Mouse (Mus musculus) CH12.LX (cell line): ENCODE measurements around the gene Foxp1. TPM values are rescaled to one million over a fixed set of nuclear protein-coding genes. Genes with fewer than 3 reads are reported as not detected.
A peak's percentile ranks its signal among the peaks of the same experiment; 100 is the strongest.

Experiments used
- DNase-seq: peaks from one replicate; pipeline ENCODE4 v3.0.0-alpha.2; 2013; ENCODE audit errors: extremely low read depth
- H3K27ac ChIP-seq: 2 replicates; pipeline ENCODE4 v1.5.1; 2012; ENCODE audit warnings: low read depth, mild to moderate bottlenecking, control low read depth, moderate library complexity; ENCODE audit not compliant: insufficient read depth
- H3K27me3 ChIP-seq: replicated peaks from 2 replicates; pipeline ENCODE3; 2012; ENCODE audit warnings: inconsistent platforms
- H3K36me3 ChIP-seq, 2 experiments: replicated peaks in 1 of 2; 2 replicates each; pipeline versions ENCODE3 to v1.6.1; 2012; ENCODE audit warnings: inconsistent platforms in 1 of 2, low read length in 1 of 2, mild to moderate bottlenecking in 1 of 2, mixed read lengths in 1 of 2, moderate library complexity in 1 of 2; ENCODE audit not compliant: control insufficient read depth in 1 of 2, insufficient read depth in 1 of 2
- H3K4me1 ChIP-seq, 2 experiments: 2 replicates each; pipeline ENCODE4 v1.6.1; 2012; ENCODE audit warnings: inconsistent platforms in 1 of 2, moderate library complexity in 1 of 2; ENCODE audit not compliant: insufficient read depth in 2 of 2, control insufficient read depth in 1 of 2
- H3K4me2 ChIP-seq: 2 replicates; pipeline ENCODE4 v1.6.1; 2012; ENCODE audit warnings: low read depth, mild to moderate bottlenecking, control low read depth; ENCODE audit not compliant: poor library complexity, insufficient read depth, severe bottlenecking
- H3K4me3 ChIP-seq, 3 experiments: fragments of 150-350 bp in 1 of 3; sonication (generic) in 1 of 3; replicated peaks in 1 of 3; 2 replicates each; pipeline versions ENCODE3 to v1.5.1; 2011 to 2012; ENCODE audit warnings: low read depth in 2 of 3, low read length in 2 of 3, mild to moderate bottlenecking in 2 of 3, moderate library complexity in 2 of 3, control low read depth in 1 of 3, improper control_type of control experiment in 1 of 3, inconsistent platforms in 1 of 3, mixed read lengths in 1 of 3; ENCODE audit not compliant: poor library complexity in 1 of 3
- H3K79me2 ChIP-seq: replicated peaks from 2 replicates; pipeline ENCODE4 v1.6.1; 2012; ENCODE audit warnings: mild to moderate bottlenecking, moderate library complexity; ENCODE audit not compliant: control insufficient read depth, poor library complexity, insufficient read depth, severe bottlenecking; ENCODE audit errors: extremely low read depth
- H3K9ac ChIP-seq: 2 replicates; pipeline ENCODE4 v1.6.1; 2012; ENCODE audit warnings: low read depth, mild to moderate bottlenecking, control low read depth, moderate library complexity; ENCODE audit not compliant: insufficient read depth
- H3K9me3 ChIP-seq: replicated peaks from 2 replicates; pipeline ENCODE3; 2012; ENCODE audit warnings: low read length, inconsistent platforms, mixed read lengths
- CHD2 ChIP-seq: IDR thresholded peaks from 2 replicates; pipeline ENCODE4 v1.6.1; 2011; ENCODE audit warnings: low read length, improper control_type of control experiment
- E2F4 ChIP-seq: IDR thresholded peaks from 2 replicates; pipeline ENCODE4 v1.6.1; 2011; ENCODE audit warnings: low read depth, low read length, improper control_type of control experiment; ENCODE audit not compliant: insufficient replicate concordance
- HCFC1 ChIP-seq: IDR thresholded peaks from 2 replicates; pipeline ENCODE4 v1.6.1; 2012; ENCODE audit warnings: low read depth, mild to moderate bottlenecking, inconsistent platforms, low read length, improper control_type of control experiment
- KAT2A ChIP-seq: IDR thresholded peaks from 2 replicates; pipeline ENCODE4 v1.6.1; 2012; ENCODE audit warnings: low read length, improper control_type of control experiment, inconsistent platforms; ENCODE audit not compliant: insufficient replicate concordance
- MAX ChIP-seq: IDR thresholded peaks from 2 replicates; pipeline ENCODE4 v1.6.1; 2011; ENCODE audit warnings: low read length, improper control_type of control experiment
- MAZ ChIP-seq: IDR thresholded peaks from 2 replicates; pipeline ENCODE4 v1.6.1; 2012; ENCODE audit warnings: low read depth, mild to moderate bottlenecking, inconsistent platforms, low read length, improper control_type of control experiment, moderate library complexity
- NRF1 ChIP-seq: IDR thresholded peaks from 2 replicates; pipeline ENCODE4 v1.6.1; 2014; ENCODE audit warnings: low read depth, mild to moderate bottlenecking, inconsistent platforms, low read length, improper control_type of control experiment, moderate library complexity
- POLR2AphosphoS2 ChIP-seq: IDR thresholded peaks from 2 replicates; pipeline ENCODE4 v1.6.1; 2011; ENCODE audit warnings: low read depth, low read length, improper control_type of control experiment
- SMC3 ChIP-seq: IDR thresholded peaks from 2 replicates; pipeline ENCODE4 v1.6.1; 2011; ENCODE audit warnings: low read depth, low read length, improper control_type of control experiment
- TBP ChIP-seq: conservative IDR thresholded peaks from 2 replicates; pipeline ENCODE4 v1.6.1; 2011; ENCODE audit warnings: low read depth, low read length, improper control_type of control experiment
- USF1 ChIP-seq: IDR thresholded peaks from 2 replicates; pipeline ENCODE4 v1.6.1; 2014; ENCODE audit warnings: low read depth, mild to moderate bottlenecking, inconsistent platforms, low read length, improper control_type of control experiment
- ZNF384 ChIP-seq: IDR thresholded peaks from 2 replicates; pipeline ENCODE4 v1.6.1; 2012; ENCODE audit warnings: low read depth, low read length, improper control_type of control experiment, inconsistent platforms
- dilution Hi-C: fragments of 300-500 bp; cut with MboI; formaldehyde crosslinking; loops from 2 replicates; pipeline ENCODE4 v1.14.3; 2020; ENCODE audit warnings: low sequenced_read_pairs; ENCODE audit not compliant: extremely low pct_unique_long_range_greater_than_20kb, extremely low pct_ligation_motif_present
- in situ Hi-C: fragments of 300-500 bp; cut with MboI; formaldehyde crosslinking; loops from 3 replicates; pipeline ENCODE4 v1.14.3; 2019; ENCODE audit warnings: low sequenced_read_pairs, low pct_ligation_motif_present, low pct_unique_long_range_greater_than_20kb, mixed read lengths
- polyA plus RNA-seq: library from polyadenylated mRNA; unstranded; fragments of >175 nt; gene quantifications from 2 replicates; pipeline ENCODE4 v1.2.1, GENCODE M21; 2012; ENCODE audit warnings: low read depth; ENCODE audit not compliant: insufficient read length
- total RNA-seq, 2 experiments: library from RNA; depleted of rRNA; stranded (reverse); fragments of 300-350 nt in 1 of 2; fragments of >200 nt in 1 of 2; gene quantifications; 2 replicates each; pipeline ENCODE4 v1.2.3; 2012 to 2014

Foxp1 gene
- total and polyA plus RNA-seq, 3 experiments: 66.5 to 105 (median 87.4) TPM

- peak overlapping the region in 1 of 3 experiments; percentile 37 for H3K4me3 ChIP-seq
- H3K4me2 ChIP-seq: peak overlapping the region; percentile 68
- H3K27ac ChIP-seq: peak overlapping the region; percentile 48; the same call in 1 of the 2 replicates
- DNase-seq: no peak
- in situ Hi-C loops (no loop called here), dilution Hi-C loops (no loop called here)
- H3K79me2 ChIP-seq: peaks cover 10% of the 10 kb centered on the region
- H3K9ac ChIP-seq: peak overlapping the region; percentile 74
- no peaks in the 10 kb centered on the region for H3K9me3 ChIP-seq
- H3K27me3 ChIP-seq: no peaks in the 10 kb centered on the region
- TF ChIP-seq USF1: no peak
- TF ChIP-seq KAT2A: no peak
- TF ChIP-seq HCFC1: no peak
- TF ChIP-seq NRF1: no peak
- no peak for TF ChIP-seq MAZ
- no peak for TF ChIP-seq MAX
- no peak for TF ChIP-seq POLR2AphosphoS2
- no peak for TF ChIP-seq TBP
- TF ChIP-seq E2F4: no peak
- H3K4me1 ChIP-seq: peaks cover 16 to 59% of the 10 kb centered on the region in 2 experiments
- no peaks in the 10 kb centered on the region for H3K36me3 ChIP-seq
Measured at GRCm38 (mm10) chr6:99265945-99266656, 256.4 kb downstream of the Foxp1 start.

GRCm38 (mm10) chr6:99265173-99265572, 257.3 kb downstream of the Foxp1 start:
- Histone ChIP-seq H3K79me2 (peaks cover 10% of the 10 kb centered on the region), H3K9ac (peak overlapping the region; percentile 74; the same call in 1 of the 2 replicates), H3K36me3 (no peaks in the 10 kb centered on the region), H3K4me1 (peaks cover 17 to 58% of the 10 kb centered on the region in 2 experiments), H3K27me3 (no peaks in the 10 kb centered on the region), H3K4me3 (no peak overlapping the region), H3K27ac (no peak overlapping the region), H3K4me2 (peak overlapping the region; percentile 70; the same call in 1 of the 2 replicates), H3K9me3 (no peaks in the 10 kb centered on the region)
- dilution Hi-C loops (no loop called here), in situ Hi-C loops (no loop called here)
- no peak for TF ChIP-seq MAZ
- TF ChIP-seq HCFC1: no peak
- TF ChIP-seq ZNF384: 0 out of 2 replicates have a peak, but pooled peaks have one; percentile 6
- no peak for TF ChIP-seq TBP
- no peak for TF ChIP-seq CHD2
- no peak for TF ChIP-seq SMC3
- DNase-seq: no peak
